Mouse (Mus musculus): ENCODE measurements at regions not wholly inside any gene's neighbourhood (a gene's known extent, or its start where the extent isn't known, plus 50 kb on each side); places are given as distances from the start of the nearest gene placed in this dataset.

- ATAC-seq (replicated peaks; ENCODE audit: low read depth, poor library complexity, severe bottlenecking) = no peak
Observed at GRCm38 (mm10) chr10:17042090-17042489, 680.9 kb upstream of the Cited2 start.

- 0 out of 2 replicates have a peak, but pooled peaks have one; percentile 29 for ATAC-seq (replicated peaks; ENCODE audit: low read depth, poor library complexity, severe bottlenecking)
Observed at GRCm38 (mm10) chr10:17042973-17043372, 680.0 kb upstream of the Cited2 start.

GRCm38 (mm10) chr10:17046765-17047164, 676.3 kb upstream of the Cited2 start:
- no peak for ATAC-seq (replicated peaks; ENCODE audit: low read depth, poor library complexity, severe bottlenecking)

GRCm38 (mm10) chr10:17072906-17073305, 650.1 kb upstream of the Cited2 start:
- ATAC-seq (replicated peaks; ENCODE audit: low read depth, poor library complexity, severe bottlenecking) = no peak

GRCm38 (mm10) chr10:17074013-17074401, 649.0 kb upstream of the Cited2 start:
- ATAC-seq (replicated peaks; ENCODE audit: low read depth, poor library complexity, severe bottlenecking) = no peak

- ATAC-seq (replicated peaks; ENCODE audit: low read depth, poor library complexity, severe bottlenecking) = no peak
Observed at GRCm38 (mm10) chr10:17074402-17075027, 648.5 kb upstream of the Cited2 start.

GRCm38 (mm10) chr10:17075147-17075546, 647.9 kb upstream of the Cited2 start:
- ATAC-seq (replicated peaks; ENCODE audit: low read depth, poor library complexity, severe bottlenecking) = no peak

- ATAC-seq (replicated peaks; ENCODE audit: low read depth, poor library complexity, severe bottlenecking) = no peak
Observed at GRCm38 (mm10) chr10:17075576-17075975, 647.4 kb upstream of the Cited2 start.

GRCm38 (mm10) chr10:17076186-17076585, 646.8 kb upstream of the Cited2 start:
- no peak for ATAC-seq (replicated peaks; ENCODE audit: low read depth, poor library complexity, severe bottlenecking)

GRCm38 (mm10) chr10:17077580-17077979, 645.4 kb upstream of the Cited2 start:
- no peak for ATAC-seq (replicated peaks; ENCODE audit: low read depth, poor library complexity, severe bottlenecking)

- ATAC-seq (replicated peaks; ENCODE audit: low read depth, poor library complexity, severe bottlenecking) = no peak
Observed at GRCm38 (mm10) chr10:17080818-17081217, 642.2 kb upstream of the Cited2 start.

GRCm38 (mm10) chr10:17082926-17083325, 640.1 kb upstream of the Cited2 start:
- no peak for ATAC-seq (replicated peaks; ENCODE audit: low read depth, poor library complexity, severe bottlenecking)

- ATAC-seq (replicated peaks; ENCODE audit: low read depth, poor library complexity, severe bottlenecking) = no peak
Observed at GRCm38 (mm10) chr10:17102065-17102464, 621.0 kb upstream of the Cited2 start.

- ATAC-seq (replicated peaks; ENCODE audit: low read depth, poor library complexity, severe bottlenecking) = no peak
Observed at GRCm38 (mm10) chr10:17103416-17103815, 619.6 kb upstream of the Cited2 start.

- ATAC-seq (replicated peaks; ENCODE audit: low read depth, poor library complexity, severe bottlenecking) = no peak
Observed at GRCm38 (mm10) chr10:17106831-17107230, 616.2 kb upstream of the Cited2 start.

GRCm38 (mm10) chr10:17111071-17111470, 611.9 kb upstream of the Cited2 start:
- no peak for ATAC-seq (replicated peaks; ENCODE audit: low read depth, poor library complexity, severe bottlenecking)

- no peak for ATAC-seq (replicated peaks; ENCODE audit: low read depth, poor library complexity, severe bottlenecking)
Observed at GRCm38 (mm10) chr10:17114805-17115204, 608.2 kb upstream of the Cited2 start.

GRCm38 (mm10) chr10:17129391-17130163, 593.4 kb upstream of the Cited2 start:
- no peak for ATAC-seq (replicated peaks; ENCODE audit: low read depth, poor library complexity, severe bottlenecking)

GRCm38 (mm10) chr10:17130661-17131060, 592.4 kb upstream of the Cited2 start:
- no peak for ATAC-seq (replicated peaks; ENCODE audit: low read depth, poor library complexity, severe bottlenecking)

- ATAC-seq (replicated peaks; ENCODE audit: low read depth, poor library complexity, severe bottlenecking) = no peak
Observed at GRCm38 (mm10) chr10:17131763-17132162, 591.3 kb upstream of the Cited2 start.

GRCm38 (mm10) chr10:17175385-17175784, 547.6 kb upstream of the Cited2 start:
- no peak for ATAC-seq (replicated peaks; ENCODE audit: low read depth, poor library complexity, severe bottlenecking)

- ATAC-seq (replicated peaks; ENCODE audit: low read depth, poor library complexity, severe bottlenecking) = no peak
Observed at GRCm38 (mm10) chr10:17177054-17177453, 546.0 kb upstream of the Cited2 start.
